Mouse (Mus musculus): ENCODE measurements around the gene Lrrc8c. TPM values are rescaled to one million over a fixed set of nuclear protein-coding genes. Genes with fewer than 3 reads are reported as not detected.

Gene Lrrc8c
- total and polyA plus RNA-seq, 3 experiments: 33.0 to 46.0 TPM; not detected in 1

GRCm38 (mm10) chr5:105494918-105495901, 24.0 kb upstream of the Lrrc8c start (continued):
- TF ChIP-seq MXI1 (IDR thresholded peaks at IDR 0.05; ENCODE audit: low read depth, low read length) (peak; percentile 19; the same call in 1 of the 2 replicates), BHLHE40 (IDR thresholded peaks at IDR 0.05; ENCODE audit: borderline replicate concordance, low read depth, low read length) (no peak), SMC3 (IDR thresholded peaks at IDR 0.05; ENCODE audit: low read depth, low read length) (no peak), USF1 (IDR thresholded peaks at IDR 0.05; ENCODE audit: low read depth, low read length) (no peak), NRF1 (IDR thresholded peaks at IDR 0.05; ENCODE audit: insufficient read depth, low read depth, low read length, poor library complexity, severe bottlenecking) (no peak), KAT2A (conservative IDR thresholded peaks at IDR 0.05; ENCODE audit: low read depth, low read length) (no peak), NELFE (IDR thresholded peaks at IDR 0.05; ENCODE audit: low read depth, low read length) (peak; percentile 58), RCOR1 (IDR thresholded peaks at IDR 0.05; ENCODE audit: low read depth, low read length) (0 out of 2 replicates have a peak, but pooled peaks have one; percentile 19), MEF2A (IDR thresholded peaks at IDR 0.05; ENCODE audit: extremely low read depth, insufficient replicate concordance, low read depth, low read length, poor library complexity, severe bottlenecking) (no peak), UBTF (IDR thresholded peaks at IDR 0.05; ENCODE audit: borderline replicate concordance, insufficient read depth, low read depth, low read length) (no peak), GABPA (IDR thresholded peaks at IDR 0.05; ENCODE audit: low read depth, low read length) (no peak), MYC (IDR thresholded peaks at IDR 0.05; ENCODE audit: low read depth, low read length) (0 out of 2 replicates have a peak, but pooled peaks have one; percentile 53), ZC3H11A (IDR thresholded peaks at IDR 0.05; ENCODE audit: low read depth, low read length) (no peak)

GRCm38 (mm10) chr5:105496133-105496532, 23.1 kb upstream of the Lrrc8c start:
- Histone ChIP-seq H3K36me3 (ENCODE audit: control insufficient read depth in 1 of 2, insufficient read depth in 2 of 2, low read length in 2 of 2) (peaks cover 0 to 21% of the 10 kb centered on the region in 2 experiments; a peak in 2 of 4 replicates), H3K9me3 (replicated peaks; ENCODE audit: insufficient read depth, low read length) (no peaks in the 10 kb centered on the region), H3K4me1 (ENCODE audit: control insufficient read depth in 1 of 2, insufficient read depth in 2 of 2, low read length in 2 of 2) (peaks cover 9 to 19% of the 10 kb centered on the region in 2 experiments), H3K4me3 (ENCODE audit: control insufficient read depth in 1 of 2, insufficient read depth in 1 of 2, low read depth in 2 of 2, low read length in 2 of 2) (no peak overlapping the region), H3K27ac (ENCODE audit: control insufficient read depth, low read depth, low read length) (no peak overlapping the region), H3K27me3 (ENCODE audit: control insufficient read depth in 1 of 2, insufficient read depth in 2 of 2, low read length in 2 of 2) (no peaks in the 10 kb centered on the region), H3K9ac (ENCODE audit: control insufficient read depth, low read depth, low read length, poor library complexity, severe bottlenecking) (no peak overlapping the region), H3K79me2 (ENCODE audit: control insufficient read depth, insufficient read depth, low read length, poor library complexity) (no peaks in the 10 kb centered on the region)
- TF ChIP-seq ZKSCAN1 (IDR thresholded peaks at IDR 0.05; ENCODE audit: low read depth, low read length) (no peak), MAX (IDR thresholded peaks at IDR 0.05; ENCODE audit: low read length) (no peak), MXI1 (IDR thresholded peaks at IDR 0.05; ENCODE audit: low read depth, low read length) (no peak), MAZ (IDR thresholded peaks at IDR 0.05; ENCODE audit: low read depth, low read length) (no peak)
- no peak for DNase-seq (ENCODE audit: low read depth, low spot score)

Measured in MEL (cell line).